Mouse (Mus musculus): ENCODE data around the gene Hoxc6.

Gene Hoxc6

DNA sequence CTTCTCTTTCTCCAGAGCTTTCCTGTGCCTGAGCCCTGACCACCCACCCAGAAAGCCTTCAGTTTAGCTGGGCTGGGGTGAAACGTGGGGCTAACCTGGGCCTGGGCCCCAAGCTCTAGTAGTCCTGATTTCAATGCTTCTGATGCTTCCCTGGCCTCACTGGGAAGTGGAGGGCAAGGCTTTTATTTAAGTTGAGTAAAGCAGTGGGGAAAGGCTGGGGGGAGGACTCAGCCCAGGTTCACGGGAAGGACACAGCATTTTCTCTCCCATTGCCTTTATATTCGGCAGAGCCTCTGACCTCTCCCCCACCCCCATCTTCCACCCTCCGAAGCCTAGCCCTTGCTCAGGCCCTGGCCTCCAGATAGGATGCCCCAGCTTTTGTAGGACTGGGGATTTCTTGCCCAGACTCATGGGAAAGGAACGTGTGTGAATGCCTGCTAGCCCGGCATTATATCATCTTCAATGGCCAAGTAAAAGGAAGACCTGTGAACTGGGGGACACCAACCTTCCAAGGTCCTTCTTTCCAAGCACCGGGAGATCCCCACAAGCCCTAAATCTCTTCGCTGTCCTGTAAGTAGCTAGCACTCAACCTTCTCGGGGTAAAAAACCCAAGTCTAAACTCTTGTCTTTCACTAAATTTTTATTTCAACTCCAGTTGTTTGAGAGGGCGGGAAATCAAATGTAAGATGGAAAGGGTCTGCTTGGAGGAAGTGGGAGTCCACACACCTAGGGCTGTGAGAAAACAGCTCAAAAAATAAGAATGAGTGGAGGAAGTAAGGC, 40.8 kb downstream of the Hoxc6 start:
- DNase-seq (ENCODE audit: low spot score): no peak

DNA sequence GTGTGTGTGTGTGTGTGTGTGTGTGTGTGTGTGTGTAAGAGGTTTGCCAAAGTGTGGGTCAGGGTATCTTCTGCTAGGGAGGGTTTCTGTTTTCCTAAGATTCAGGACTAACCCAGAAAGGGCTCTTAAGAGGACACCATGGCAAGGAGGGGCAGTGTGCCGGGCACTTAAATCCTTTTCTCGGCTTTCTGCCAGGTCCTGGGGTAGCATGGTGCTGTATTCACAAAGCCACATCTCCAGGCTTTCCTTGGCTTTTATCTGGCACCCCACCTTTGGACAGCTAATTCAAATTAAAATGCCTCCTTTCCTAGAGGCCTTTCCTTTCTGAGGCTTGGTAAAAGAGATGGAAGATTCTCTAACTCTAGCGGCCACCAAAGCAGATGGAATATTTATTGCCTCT, 41.6 kb downstream of the Hoxc6 start:
- no peak for DNase-seq (ENCODE audit: low spot score)

DNA sequence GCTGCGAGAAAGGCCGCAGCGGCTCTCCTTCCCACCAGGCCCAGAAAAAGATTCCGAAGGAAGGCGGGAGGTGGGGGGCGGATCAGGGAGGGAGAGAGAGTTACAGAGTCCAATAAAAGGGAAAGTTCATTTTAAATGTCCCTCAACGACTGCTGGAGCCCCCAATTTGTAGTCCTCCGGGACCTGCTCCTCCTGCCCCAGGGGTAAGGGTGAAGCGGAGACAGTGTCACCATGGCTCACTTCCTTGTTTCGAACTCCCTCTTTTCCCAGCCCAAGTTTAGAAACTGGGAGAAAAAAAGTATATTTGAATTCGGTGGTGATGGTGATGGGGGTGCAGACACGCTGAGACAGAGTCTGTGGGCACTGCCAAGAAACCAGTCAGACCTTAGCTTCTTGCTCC, 42.5 kb downstream of the Hoxc6 start:
- no peak for DNase-seq (ENCODE audit: low spot score)

DNA sequence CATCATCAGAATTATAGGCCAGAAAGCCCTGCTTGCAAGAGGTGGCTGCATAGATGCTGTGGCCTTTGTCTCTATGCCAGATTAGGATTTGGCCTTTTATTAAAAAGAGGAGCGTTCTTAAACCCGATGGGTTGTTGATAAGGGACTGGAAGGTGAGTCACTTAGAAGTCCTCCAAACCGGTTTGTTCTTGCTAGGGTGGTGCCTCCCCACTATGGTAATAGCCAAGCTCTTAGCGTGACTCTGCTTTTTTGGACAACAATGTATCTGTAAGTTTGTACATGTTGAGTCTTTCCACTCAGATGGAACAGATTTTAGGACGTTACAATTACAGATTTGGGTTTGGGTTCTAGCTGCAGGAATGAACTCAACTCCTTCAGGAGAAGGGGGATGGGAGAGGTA, 43.6 kb downstream of the Hoxc6 start:
- DNase-seq (ENCODE audit: low spot score): no peak

DNA sequence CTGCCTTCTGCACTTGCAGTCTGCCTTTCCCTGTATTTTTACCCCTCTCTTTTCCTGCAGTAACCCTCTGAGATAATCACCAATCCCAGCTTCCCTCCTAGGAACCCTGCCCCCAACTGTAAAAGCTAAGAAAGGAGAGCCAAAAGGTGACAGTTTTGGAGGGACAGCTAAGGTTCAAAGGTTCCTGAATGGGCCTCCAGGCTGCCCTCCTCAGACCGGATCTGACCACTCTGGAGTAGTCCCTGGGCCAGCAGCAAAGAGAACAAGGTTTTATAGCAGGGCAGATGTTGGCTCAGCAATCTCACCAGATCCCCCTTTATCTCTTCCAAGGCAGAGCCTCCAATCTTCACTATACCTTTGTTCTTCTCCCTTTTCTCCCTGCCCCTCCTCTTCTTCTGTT, 44.2 kb downstream of the Hoxc6 start:
- no peak for DNase-seq (ENCODE audit: low spot score)

DNA sequence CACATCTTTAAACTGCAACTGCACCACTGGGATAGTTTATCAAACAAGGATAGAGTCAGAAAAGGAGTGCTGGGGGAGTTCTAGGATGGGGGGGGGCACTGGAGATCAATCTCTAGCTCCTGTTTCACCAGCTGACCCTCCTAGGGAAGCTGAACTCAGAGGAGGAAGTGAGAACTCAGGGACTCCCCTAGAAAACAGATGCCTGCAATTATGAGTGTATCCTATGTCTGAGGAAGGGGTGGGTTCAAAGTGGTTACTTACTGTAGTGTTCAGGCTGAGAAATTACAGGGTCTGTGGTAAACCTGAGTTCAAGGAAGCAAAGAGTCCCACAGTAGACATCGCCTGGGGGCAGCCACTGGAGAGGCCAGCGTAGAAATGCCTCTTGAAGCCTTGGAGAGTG, 53.6 kb downstream of the Hoxc6 start:
- no peak for DNase-seq (ENCODE audit: low spot score)

DNA sequence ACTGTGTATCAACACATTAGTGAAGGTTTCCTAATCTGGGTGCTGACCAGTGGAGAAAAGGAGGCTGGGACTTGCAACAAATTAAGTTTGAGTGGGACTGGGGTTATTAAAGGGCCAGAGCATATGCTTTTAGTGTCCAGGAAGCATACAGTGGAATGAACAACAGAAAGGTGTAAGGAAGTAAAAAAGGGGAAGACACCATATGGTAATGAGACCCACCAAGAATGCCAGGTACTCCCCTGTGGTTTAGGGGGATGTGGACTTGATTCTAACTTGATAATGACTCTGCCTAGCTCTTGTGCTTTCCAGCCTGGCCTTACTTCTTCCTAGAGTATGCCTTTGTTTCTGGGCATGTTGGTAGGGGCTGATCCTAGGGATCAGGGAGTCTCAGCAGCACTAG, 55.2 kb downstream of the Hoxc6 start:
- no peak for DNase-seq (ENCODE audit: low spot score)

DNA sequence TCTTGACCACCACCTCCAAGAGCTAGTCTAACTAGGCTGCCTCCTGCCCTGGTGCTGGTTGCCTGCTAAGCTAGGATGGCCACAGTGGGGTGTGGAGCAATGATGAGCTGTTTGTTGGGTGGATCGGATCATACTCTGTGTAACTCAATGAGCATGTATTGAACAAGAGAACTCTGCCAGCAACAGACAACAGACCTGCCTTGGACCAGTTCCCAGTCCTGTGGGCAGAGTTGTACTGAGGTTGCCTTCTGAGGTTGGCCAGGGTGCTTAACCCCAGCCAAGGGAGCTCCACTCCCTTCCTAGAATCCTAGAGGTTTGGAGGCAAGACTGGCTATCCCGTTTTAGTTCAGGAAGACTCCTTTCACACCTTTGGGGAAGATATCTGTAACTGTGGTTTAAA, 58.3 kb downstream of the Hoxc6 start:
- DNase-seq (ENCODE audit: low spot score): no peak

DNA sequence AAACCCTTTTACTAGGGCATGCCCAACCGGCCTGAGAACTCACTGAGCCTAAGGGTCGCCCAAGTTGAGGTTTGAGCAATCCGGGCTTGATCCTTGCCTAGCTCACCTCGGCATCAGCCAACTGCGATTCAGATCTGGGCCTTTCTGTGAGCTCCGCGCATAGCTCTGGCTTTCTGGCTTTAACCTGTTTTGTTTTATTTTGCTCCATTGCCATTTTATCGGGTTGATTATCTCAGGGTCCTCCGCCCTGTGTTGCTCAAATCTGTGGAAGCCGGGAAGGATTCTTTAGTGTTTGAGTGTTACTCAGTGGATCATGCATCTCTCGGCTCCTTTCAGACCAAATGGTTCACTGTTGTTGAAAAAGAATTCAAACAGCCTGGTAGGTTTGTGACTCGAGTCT, 60.7 kb downstream of the Hoxc6 start:
- DNase-seq (ENCODE audit: low spot score): no peak

DNA sequence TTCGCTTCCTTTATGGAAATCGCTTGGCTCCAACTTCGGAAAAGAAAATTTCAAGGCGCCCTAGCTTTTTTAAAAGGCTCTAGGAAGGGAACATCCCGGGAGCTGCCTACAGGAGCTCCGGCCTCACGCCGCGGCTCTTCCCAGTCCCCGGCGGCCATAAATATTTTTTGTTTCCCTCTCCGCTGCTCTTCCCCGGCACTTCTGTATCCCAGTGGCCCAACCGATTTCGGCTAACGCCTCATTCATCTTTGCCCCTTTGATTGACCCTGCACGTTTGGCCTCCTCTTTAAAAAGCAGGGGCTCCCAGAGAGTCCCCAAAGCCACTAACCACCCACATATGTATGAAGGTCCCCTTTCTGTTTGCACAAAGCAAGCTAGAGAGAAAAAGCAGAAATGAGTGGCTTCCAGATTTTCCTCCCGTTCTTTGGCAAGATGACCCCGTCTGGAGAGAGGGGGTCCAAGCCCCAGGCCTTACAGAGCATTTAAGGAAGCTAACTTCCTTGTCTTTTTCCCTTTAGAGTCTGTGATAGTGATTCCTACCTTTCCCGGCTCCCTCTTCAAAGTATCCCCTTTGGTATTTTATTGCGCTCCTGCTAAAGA, 61.4 kb downstream of the Hoxc6 start:
- no peak for DNase-seq (ENCODE audit: low spot score)

DNA sequence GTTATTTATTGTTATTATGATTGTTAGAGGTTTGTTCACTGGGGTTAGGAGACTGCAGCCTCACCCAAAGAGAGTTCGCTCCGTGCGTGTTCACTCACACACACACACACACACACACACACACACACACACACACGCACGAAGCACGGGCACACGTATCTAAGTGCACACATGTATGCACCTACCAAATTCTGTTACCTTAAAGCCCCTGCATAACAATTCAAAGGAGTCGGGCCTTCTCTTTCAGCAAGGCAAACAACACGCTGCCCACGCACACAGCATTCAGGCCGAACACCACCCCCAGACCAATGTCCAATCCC, 61.9 kb downstream of the Hoxc6 start:
- no peak for DNase-seq (ENCODE audit: low spot score)

DNA sequence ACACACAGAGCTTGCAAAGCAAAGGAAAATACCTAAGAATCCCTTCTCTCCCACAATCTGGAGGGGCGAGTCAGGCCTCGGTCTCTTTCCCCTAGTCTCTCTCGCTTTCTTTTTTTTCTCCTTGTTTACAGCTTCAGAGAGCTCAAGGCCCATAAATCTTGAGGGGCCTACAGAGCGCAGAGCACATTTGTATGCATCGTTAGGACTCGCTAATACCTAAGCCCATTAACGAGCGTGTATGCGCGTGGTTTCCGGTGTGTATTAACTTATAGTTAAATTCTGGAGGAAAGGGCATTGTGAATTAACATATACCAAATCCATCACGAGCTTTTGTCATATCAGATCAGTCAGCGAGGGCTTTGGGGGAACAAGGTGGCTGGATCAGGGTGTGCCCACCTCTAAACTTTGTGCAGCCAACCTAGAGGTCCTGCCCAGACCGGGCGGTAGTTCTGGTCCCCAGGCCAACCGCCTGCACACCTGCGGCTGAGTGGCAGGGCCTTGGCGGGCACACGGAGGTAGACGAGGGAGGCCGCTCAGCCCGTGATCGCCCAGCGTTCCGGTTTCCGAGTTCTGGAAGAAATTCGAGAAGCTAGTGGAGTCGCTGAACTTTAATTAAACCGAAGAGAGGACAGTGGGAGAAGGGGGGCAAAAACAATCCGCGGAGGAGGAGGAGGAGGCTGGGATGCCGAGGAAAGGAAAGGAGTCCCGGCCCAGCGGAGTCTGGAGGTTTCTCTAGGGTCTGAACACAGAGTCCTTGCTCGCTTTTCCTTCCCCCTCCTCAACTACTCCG, 62.5 kb downstream of the Hoxc6 start:
- no peak for DNase-seq (ENCODE audit: low spot score)

DNA sequence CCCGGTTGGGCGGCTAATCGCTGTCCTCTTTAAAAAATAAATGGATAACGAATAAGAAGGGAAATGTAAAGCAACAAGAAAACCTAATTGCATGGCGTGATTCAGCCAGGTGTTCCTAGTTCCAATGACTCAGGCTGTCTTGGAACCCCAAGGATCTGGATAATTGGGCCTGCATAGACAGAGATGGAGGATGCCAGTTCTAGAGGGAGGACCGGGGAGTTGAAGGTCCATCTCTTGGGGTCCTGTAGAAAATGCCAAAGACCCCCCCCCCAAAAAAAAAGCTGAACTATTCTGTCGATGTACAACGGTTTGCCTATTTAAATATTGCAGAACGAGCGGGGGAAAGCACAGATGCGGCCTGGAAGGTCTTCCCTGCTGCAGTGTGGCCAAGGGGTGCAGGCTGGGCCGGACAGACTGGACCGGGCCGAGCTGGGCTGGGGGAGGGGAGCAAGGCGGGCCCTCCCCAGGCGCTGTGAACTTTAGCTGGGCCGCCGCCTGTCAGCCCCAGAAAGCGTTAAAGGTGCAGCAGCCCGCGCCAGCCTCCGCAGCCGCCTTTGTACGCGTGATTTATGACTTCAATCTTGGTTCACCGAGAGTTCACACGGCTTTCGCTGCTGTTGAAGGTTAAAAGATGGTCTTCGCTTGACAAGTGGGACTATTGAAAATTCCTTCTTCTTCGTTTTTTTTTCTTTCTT, 63.2 kb downstream of the Hoxc6 start:
- DNase-seq (ENCODE audit: low spot score): no peak
